Mouse (Mus musculus): ENCODE results near the gene Mut. TPM values are rescaled to one million over a fixed set of nuclear protein-coding genes. Genes with fewer than 3 reads are reported as not detected.

Mut gene
- total RNA-seq (2021), result 100 to 1,000 TPM; 148 to 157 TPM

DNA sequence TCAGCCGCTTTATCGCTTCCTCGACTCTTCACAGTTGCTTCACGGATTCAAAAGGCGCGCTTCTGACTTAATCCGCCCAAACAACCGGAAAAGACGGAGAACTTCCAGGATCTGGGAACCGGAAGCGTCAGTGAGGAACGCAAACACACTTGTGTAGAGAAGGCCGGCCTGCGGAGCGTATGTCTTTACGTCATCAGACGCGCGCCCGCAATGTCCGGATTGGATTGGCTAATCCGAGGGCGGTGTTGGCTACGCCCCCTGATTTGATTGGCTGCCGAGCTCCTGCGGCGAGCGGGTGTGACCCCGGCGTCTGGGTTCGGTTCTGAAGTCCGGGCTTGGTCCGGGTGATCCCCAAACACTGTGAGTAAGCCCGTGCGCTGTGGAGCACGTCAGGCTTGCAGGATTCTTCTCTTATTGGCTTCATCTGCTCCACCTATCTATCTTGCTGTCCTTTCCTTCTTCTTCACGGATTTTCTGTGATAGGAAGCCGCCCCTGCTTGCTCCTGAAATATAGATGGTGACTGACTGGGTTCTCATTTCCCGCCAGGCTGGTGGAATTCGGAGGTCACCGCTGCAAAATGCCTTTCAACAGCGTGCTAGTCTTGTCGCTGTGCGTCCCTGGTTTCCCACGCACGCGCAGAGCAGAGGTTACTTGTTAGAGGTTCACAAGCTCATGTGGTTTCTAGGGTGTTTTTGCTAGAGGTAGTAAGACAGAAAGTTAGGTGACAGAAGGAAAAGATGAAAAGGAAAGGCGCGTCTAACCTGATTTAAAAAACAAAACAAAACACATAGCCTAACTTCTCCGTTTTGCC is at the start of gene Mut, which contains the start of gene Cenpq:
Gene Mut, plus strand, starts transcription at position 266 of the 812 bp plus-strand sequence.
Gene Cenpq, minus strand, starts transcription at position 628 of the 812 bp plus-strand sequence.
- peak; percentile 97 for DNase-seq (ENCODE audit: low spot score)
- intact Hi-C loops (cut with DNase I), result no loop called here

DNA sequence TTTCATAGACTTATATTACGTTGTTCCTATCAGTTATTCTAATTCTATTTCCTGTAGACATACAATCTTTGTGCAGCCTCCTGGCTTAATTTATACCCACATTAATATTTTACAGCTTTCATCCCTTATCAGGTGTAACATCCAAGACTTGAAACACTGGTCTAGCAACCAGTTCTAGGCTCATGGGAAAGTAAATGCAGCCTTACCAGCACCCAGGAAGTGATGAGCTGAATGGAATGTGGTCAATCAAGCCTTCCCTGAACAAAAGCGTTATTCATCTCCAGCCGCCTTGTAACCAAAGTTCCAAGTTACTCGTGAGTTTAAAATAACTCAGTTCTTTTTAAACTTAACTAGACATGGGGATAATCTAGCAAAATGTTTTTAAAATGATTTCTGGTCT is 49.3 kb upstream of the Mut start:
- intact Hi-C loops (cut with DNase I), result no loop called here
- no peak for DNase-seq (ENCODE audit: low spot score)

DNA sequence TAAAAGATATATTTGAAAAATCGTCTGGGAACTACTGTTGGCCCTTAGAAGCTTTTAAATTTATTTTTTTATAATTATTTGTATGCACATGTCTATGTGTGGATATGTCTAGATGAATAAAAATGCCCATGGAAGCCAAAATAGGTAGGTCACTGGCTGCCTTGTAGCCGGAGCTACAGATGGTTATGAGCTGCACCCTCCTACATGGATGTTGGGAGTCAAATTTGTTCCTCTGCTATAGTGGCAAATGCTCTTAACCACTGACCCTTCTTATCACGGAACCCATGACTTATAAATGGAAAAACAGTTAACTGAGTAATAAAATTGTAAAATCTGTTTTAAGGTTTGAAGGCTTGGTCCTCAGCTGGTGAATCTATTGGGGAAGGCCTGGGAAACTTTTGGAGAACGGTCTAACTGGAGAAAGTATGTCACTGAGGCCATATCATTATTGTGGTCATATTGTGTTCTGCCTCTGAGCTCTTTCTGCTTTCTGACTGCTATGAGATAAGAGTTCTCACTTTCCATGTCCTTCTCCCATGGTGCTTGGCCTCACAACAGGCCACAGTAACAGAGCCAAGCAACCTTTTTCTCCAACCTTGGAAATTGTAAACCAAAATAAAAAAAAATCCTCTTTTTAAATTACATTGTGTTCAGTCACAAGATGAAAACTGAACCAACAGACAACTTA is 46.5 kb upstream of the Mut start:
- DNase-seq (ENCODE audit: low spot score), result no peak
- intact Hi-C loops (cut with DNase I), result no loop called here

DNA sequence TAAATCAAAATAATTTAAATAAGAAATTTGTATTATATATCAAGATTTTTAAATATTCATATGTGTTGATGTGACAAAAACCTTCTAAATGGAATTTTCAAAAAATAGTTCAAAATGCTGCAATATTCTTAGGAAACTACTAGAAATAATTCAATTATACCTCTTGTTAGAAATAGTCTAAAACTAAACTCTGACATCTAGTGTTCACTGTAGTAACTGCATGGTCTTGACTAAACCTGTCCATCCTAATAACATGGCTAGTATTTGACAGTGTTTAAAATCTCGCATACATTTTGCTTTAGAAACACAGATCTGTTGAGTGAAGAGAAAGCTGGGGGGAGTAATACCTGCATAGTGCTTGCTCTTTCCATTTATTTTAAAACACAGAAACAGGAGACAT is 37.6 kb upstream of the Mut start:
- DNase-seq (ENCODE audit: low spot score), result no peak
- intact Hi-C loops (cut with DNase I), result loop anchor here (1.0 to 2.0 kb wide), 2 partner anchors 60 to 72 kb away; no protein-coding TSS in a partner anchor

DNA sequence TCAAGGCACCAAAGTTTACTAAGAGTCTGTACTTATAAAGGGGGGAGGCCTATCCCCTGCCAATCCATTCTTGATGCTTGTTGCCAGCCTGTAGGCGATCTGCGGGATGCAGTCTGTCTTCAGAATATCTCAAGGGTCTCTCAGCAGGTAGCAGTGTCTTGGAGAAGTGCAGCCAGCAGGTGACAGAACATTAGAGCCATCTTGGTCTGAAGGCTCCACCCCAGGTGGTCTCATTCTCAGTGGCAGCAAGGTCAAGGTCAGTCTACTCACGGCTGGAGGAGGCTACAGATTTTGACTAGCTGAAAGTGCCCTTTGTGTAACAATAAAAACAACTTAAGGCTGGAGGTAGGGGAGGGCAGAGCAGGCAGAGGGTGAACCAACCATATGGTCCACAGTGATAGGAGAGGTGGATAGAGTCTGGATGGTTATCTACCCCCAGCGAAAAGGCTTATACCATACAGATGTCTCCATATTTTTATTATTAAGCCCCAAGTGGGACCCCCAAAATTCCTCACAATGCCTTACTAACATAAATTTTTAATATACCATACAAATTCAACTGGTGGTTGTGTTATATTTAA is 34.6 kb upstream of the Mut start:
- DNase-seq (ENCODE audit: low spot score), result no peak
- intact Hi-C loops (cut with DNase I), result no loop called here

DNA sequence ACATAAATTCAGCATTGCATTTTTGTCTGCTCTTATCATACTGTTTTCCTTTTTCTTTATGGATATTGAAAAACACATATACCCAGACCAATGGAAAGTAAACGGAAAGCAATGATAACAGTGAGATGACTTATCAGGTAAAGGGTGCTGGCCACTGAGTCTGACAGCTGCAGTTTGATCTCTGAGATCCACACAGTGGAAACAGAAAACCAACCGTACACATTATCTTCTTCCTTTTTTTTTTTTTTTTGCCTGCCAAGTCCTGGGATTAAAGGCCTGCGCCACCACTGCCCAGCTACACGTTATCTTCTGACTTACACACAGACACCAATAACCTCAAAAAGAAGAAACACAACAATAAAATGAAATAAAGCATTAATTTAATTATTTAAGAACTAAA is 31.1 kb upstream of the Mut start:
- intact Hi-C loops (cut with DNase I), result no loop called here
- no peak for DNase-seq (ENCODE audit: low spot score)

DNA sequence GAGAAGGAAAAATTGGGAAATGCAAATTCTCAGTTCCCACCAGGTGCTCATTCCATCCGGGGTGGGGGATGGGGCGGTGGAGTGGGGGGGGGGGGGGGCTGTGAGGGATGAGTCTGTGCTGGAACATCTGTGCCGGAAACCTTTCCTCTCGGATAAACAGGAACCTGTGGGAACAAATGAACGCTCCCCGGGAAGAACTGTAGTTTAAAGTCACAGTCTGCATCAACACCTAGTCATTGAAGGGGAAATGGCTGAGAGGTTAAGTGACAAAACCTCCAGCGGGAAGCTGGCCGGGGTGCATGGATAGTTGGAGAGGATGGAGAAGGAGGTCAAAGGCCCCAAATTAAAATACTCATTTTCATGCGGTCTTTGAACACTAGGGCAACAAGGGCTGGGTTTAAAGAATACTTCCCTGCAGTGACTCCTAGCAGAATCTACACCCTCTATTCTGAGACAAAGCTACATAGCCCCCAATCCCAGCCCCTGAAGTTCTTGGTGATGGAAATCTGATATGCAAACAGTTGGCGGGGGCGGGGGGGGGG is 30.4 kb upstream of the Mut start:
- no peak for DNase-seq (ENCODE audit: low spot score)
- intact Hi-C loops (cut with DNase I), result no loop called here

DNA sequence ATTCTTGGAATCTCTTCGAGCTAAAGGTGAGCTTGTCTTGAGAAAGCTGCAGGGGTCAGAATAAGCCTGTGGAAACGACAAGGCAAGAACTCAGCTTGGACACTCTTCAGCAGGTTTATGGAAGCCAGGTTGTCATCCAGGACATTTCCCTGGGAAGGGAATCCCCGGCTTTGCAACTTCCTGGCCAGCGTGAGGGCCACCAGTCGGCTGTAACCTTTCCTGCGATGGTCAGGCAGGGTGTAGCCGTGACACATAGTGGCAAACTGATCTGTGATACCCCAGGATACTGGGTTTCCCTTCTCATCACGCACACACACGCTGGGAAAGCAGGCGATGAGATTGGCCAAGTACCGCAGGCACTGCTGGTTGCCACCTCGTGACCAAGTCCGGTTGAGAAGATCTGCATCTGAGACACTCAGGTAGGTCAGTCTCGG is 29.7 kb upstream of the Mut start:
- DNase-seq (ENCODE audit: low spot score), result no peak

DNA sequence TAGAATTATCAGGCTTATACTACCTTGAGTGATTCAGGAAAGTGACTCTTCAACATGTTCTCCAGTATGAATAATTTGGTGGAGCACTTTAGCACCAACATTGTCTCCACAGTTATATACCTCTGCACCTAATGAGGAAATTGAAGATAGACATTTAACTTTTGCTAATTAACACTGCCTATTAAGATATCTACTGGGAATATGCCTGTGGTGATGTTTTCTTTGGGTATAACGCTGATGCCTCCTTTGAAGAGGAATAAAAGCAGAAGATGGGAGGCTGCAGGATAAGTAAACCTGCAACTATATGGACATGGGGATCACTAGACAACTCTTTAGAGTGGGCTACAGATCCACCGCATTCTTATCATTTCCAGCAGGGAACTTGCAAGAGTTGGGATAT is 20.2 kb upstream of the Mut start, which contains the start of gene Glyatl3:
Gene Glyatl3, minus strand, starts transcription at position 101 of the 400 bp plus-strand sequence.
- intact Hi-C loops (cut with DNase I), result no loop called here
- no peak for DNase-seq (ENCODE audit: low spot score)

More for the DNA sequence above, 29.7 kb upstream of the Mut start:
- intact Hi-C loops (cut with DNase I), result no loop called here

DNA sequence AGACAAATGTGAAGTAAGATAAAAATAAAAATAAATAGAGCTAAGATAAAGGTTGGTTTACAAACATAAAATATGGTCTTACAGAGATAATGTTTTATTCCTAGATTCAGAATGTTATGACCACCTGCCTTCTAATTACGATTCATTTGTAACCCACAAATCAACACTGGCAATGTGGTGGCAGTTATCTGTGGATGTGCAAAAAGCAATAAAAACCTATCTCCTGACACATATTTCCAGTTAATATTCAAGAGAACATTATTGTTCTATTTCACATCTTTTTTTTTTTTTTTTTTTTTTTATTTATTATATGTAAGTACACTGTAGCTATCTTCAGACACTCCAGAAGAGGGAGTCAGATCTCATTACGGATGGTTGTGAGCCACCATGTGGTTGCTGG is 19.0 kb upstream of the Mut start:
- no peak for DNase-seq (ENCODE audit: low spot score)
- intact Hi-C loops (cut with DNase I), result no loop called here

DNA sequence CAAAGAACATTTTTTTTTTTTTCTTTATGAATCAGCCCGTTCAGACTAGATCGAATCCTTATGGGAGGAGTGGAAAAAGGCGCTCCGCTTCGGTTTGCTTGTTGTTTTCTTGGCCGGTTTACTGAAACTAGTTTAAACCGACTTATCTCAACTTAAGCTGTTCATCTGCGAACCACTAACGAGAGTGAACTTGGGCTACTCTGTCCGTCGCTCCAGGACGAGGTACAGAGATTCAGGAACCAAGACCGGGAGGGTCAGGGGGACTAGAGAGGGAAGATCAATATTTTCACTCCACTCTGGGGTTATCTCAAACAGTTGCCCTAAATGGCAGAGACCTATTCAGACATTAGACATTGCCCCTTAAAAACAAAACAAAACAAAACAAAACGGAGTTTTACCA is 500 bp upstream of the Mut start:
- intact Hi-C loops (cut with DNase I), result no loop called here
- no peak for DNase-seq (ENCODE audit: low spot score)

DNA sequence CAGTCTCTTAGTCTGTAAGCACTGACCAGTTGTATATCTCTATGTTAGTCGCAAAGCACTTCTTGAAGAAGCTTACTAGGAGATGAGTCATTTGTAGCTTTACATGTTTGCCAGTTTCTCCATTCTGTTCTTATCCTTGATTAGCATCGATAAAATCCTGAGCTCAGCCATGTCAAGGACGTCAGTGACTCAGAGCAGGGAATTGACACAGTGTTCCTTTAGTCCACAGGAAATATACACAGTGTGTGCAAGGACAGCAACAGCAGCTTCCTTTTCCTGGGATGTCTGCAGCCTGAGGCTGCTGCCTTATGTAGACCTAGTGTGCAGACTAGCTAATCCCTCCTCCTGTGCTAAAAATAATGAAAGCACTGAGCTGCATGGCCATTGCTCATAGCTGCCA is 14.0 kb downstream of the Mut start:
- intact Hi-C loops (cut with DNase I), result no loop called here
- no peak for DNase-seq (ENCODE audit: low spot score)

DNA sequence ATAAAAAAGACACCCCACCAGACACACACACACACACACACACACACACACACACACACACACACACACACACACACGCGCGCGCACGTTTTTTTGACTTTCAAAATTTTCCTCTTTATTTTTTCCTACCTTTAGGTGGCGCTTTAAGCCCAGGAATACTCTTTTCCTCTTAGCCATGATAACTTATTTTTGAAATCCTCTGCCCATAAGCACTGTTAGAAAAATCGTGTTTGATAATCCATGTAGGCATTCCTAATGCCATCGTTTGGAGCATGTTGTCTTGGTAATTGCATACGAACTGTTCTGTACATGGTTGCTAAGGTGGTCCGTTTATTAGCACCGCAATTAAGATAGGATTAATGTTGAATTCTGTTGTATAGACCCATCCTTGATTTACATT is 43.4 kb downstream of the Mut start:
- intact Hi-C loops (cut with DNase I), result loop anchor here (10.0 kb wide), 1 partner anchor 1627 kb away; no protein-coding TSS in a partner anchor
- DNase-seq (ENCODE audit: low spot score), result no peak

DNA sequence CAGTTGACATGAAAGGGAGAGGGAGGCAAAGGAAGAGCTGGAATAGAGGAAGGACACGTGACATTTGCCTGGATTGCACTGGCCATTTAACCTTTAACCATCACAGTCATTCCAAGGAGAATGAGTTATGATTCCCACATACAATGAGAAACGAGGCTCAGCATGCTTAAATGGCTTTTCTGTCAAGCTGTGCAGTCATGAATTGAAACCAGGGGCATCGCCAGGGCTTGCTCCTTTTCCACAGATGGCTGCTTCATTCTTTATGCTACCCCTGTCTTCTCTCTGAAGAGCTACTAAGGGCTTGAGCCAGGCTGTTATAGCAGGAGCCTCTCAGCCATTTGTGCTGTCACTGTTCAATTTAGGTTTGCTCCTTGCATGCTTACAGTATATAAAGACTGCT is 57.6 kb downstream of the Mut start:
- no peak for DNase-seq (ENCODE audit: low spot score)
- intact Hi-C loops (cut with DNase I), result no loop called here

Other genes starting within 250 kb of the Mut start
- not detected for gene Esp1, start 207.6 kb upstream of the Mut start, total RNA-seq (2021)
- gene Crisp2, start 127.7 kb upstream of the Mut start, total RNA-seq (2021), result not detected
- under 1 TPM; 0.28 to 0.47 TPM for gene Rhag, start 123.6 kb upstream of the Mut start, total RNA-seq (2021)
- gene 9130008F23Rik, start 54.1 kb upstream of the Mut start, total RNA-seq (2021), result 1 to 10 TPM in 1 of 2 experiments, under 1 TPM in 1; 0.88 to 1.1 TPM
- not detected for gene Glyatl3, start 20.3 kb upstream of the Mut start, total RNA-seq (2021)
- 1 to 10 TPM; 4.9 to 6.5 TPM for gene Cenpq, start 362 bp downstream of the Mut start, total RNA-seq (2021)